Mouse (Mus musculus) layer of hippocampus, adult 2 months (tissue): ENCODE measurements around the gene Nhlrc2. TPM values are rescaled to one million over a fixed set of nuclear protein-coding genes. Genes with fewer than 3 reads are reported as not detected.

Source experiments
- DNase-seq, 2 experiments: peaks; one replicate each; pipeline ENCODE4 v3.0.0; 2022; ENCODE audit warnings: low spot score in 2 of 2
- H3K27ac ChIP-seq: fragments of 200-600 bp; 2 replicates; pipeline ENCODE4 v1.8.1; 2022
- H3K4me3 ChIP-seq: fragments of 200-600 bp; 2 replicates; pipeline ENCODE4 v1.8.1; 2022; ENCODE audit warnings: mild to moderate bottlenecking
- CTCF ChIP-seq: fragments of 200-600 bp; conservative IDR thresholded peaks from 2 replicates; pipeline ENCODE4 v1.8.1; 2022; ENCODE audit warnings: antibody characterized with exemption, mild to moderate bottlenecking, moderate library complexity
- total RNA-seq, 2 experiments: library from RNA; stranded (reverse); gene quantifications; 2 replicates each; pipeline ENCODE4 v1.2.3; 2021

Gene Nhlrc2
- total RNA-seq, 2 experiments from 2014 or later, result 11.6 to 12.9 TPM

GRCm38 (mm10) chr19:56544681-56545388, 3.2 kb upstream of the Nhlrc2 start:
- TF ChIP-seq CTCF, result no peak
- Histone ChIP-seq H3K4me3 (no peak overlapping the region), H3K27ac (no peak overlapping the region)
- DNase-seq, result no peak

GRCm38 (mm10) chr19:56546031-56546430, 2.0 kb upstream of the Nhlrc2 start:
- TF ChIP-seq CTCF, result no peak

GRCm38 (mm10) chr19:56547456-56548229, 418 bp upstream of the Nhlrc2 start, which contains the start of gene Dclre1a:
Dclre1a (minus strand) TSS chr19:56548222.
- Histone ChIP-seq H3K4me3 (peak within 1 kb of the TSS; percentile 97), H3K27ac (peak within 1 kb of the TSS; percentile 98)
- TF ChIP-seq CTCF, result peak; percentile 51
- DNase-seq, result peak; percentile 54 to 67

More at GRCm38 (mm10) chr19:56546031-56546430, 2.0 kb upstream of the Nhlrc2 start:
- no peak overlapping the region for H3K4me3 ChIP-seq
- no peak overlapping the region for H3K27ac ChIP-seq
- no peak for DNase-seq

- DNase-seq, result no peak
- no peak for TF ChIP-seq CTCF
- Histone ChIP-seq H3K4me3 (peak overlapping the region; percentile 97), H3K27ac (peak overlapping the region; percentile 98)
Observed at GRCm38 (mm10) chr19:56549033-56549680, 1.1 kb downstream of the Nhlrc2 start.

- Histone ChIP-seq H3K4me3 (no peak overlapping the region), H3K27ac (no peak overlapping the region)
- peak; percentile 24; the same call in 1 of the 2 replicates for TF ChIP-seq CTCF
- no peak for DNase-seq
Observed at GRCm38 (mm10) chr19:56553177-56553576, 5.1 kb downstream of the Nhlrc2 start.

GRCm38 (mm10) chr19:56555972-56556371, 7.9 kb downstream of the Nhlrc2 start:
- H3K4me3 ChIP-seq, result no peak overlapping the region
- DNase-seq, result no peak
- TF ChIP-seq CTCF, result no peak
- H3K27ac ChIP-seq, result no peak overlapping the region

GRCm38 (mm10) chr19:56562433-56563138, 14.5 kb downstream of the Nhlrc2 start:
- DNase-seq, result no peak

GRCm38 (mm10) chr19:56563469-56563868, 15.4 kb downstream of the Nhlrc2 start:
- DNase-seq, result no peak
- Histone ChIP-seq H3K4me3 (no peak overlapping the region), H3K27ac (no peak overlapping the region)
- TF ChIP-seq CTCF, result no peak

More at GRCm38 (mm10) chr19:56562433-56563138, 14.5 kb downstream of the Nhlrc2 start:
- H3K27ac ChIP-seq, result no peak overlapping the region
- TF ChIP-seq CTCF, result no peak
- no peak overlapping the region for H3K4me3 ChIP-seq

- H3K27ac ChIP-seq, result no peak overlapping the region
- DNase-seq, result no peak
- TF ChIP-seq CTCF, result peak; percentile 67
- H3K4me3 ChIP-seq, result no peak overlapping the region
Observed at GRCm38 (mm10) chr19:56565358-56565757, 17.3 kb downstream of the Nhlrc2 start.

GRCm38 (mm10) chr19:56566041-56566440, 18.0 kb downstream of the Nhlrc2 start:
- H3K4me3 ChIP-seq, result no peak overlapping the region
- peak; percentile 60 to 64 for DNase-seq
- no peak overlapping the region for H3K27ac ChIP-seq
- peak; percentile 88 for TF ChIP-seq CTCF

- Histone ChIP-seq H3K27ac (no peak overlapping the region), H3K4me3 (no peak overlapping the region)
- no peak for TF ChIP-seq CTCF
- no peak for DNase-seq
Observed at GRCm38 (mm10) chr19:56566940-56567339, 18.9 kb downstream of the Nhlrc2 start.

GRCm38 (mm10) chr19:56570781-56571180, 22.7 kb downstream of the Nhlrc2 start:
- TF ChIP-seq CTCF, result no peak
- Histone ChIP-seq H3K4me3 (no peak overlapping the region), H3K27ac (no peak overlapping the region)
- no peak for DNase-seq

- H3K27ac ChIP-seq, result no peak overlapping the region
- DNase-seq, result no peak
- TF ChIP-seq CTCF, result no peak
- no peak overlapping the region for H3K4me3 ChIP-seq
Observed at GRCm38 (mm10) chr19:56571234-56571633, 23.2 kb downstream of the Nhlrc2 start.
